Mouse (Mus musculus): ENCODE results near the gene Thpo. TPM values are rescaled to one million over a fixed set of nuclear protein-coding genes. Genes with fewer than 3 reads are reported as not detected.

Thpo gene
- polyA plus RNA-seq, 1 experiment from 2014 or later, result 0.18 TPM

DNA sequence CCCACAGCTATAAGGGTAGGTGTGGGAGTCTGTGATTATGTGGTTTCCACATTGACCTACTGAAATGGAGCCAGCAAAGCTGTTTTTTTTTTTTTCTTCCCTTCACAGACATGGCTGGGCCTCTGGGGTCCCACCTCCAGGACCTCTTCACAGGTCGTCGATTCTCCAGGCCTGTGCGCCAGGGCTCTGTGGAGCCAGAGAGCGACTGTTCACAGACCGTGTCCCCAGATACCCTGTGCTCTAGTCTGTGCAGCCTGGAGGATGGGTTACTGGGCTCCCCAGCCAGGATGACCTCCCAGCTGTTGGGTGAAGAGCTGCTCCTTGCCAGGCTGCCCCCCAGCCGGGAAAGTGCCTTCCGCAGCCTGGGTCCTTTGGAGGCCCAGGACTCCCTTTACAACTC is 33.0 kb downstream of the Thpo start:
- ChIA-PET POLR2A (no interaction called here), CTCF (interaction anchor here (1.0 kb wide), 1 partner anchor 14 kb away, joined by 3 read pairs; no protein-coding TSS in a partner anchor)
- no peak for TF ChIP-seq CTCF (IDR thresholded peaks at IDR 0.05)
- no peak for DNase-seq (ENCODE audit: low read depth, low spot score)
- in situ Hi-C loops (cut with MboI; ENCODE audit: low pct_unique_long_range_greater_than_20kb), result loop anchor here (25.0 kb wide), 1 partner anchor 1561 kb away; the partner anchor contains the start of gene Tra2b
- no peaks in the 10 kb centered on the region for H3K27me3 ChIP-seq
- ATAC-seq, result no peak

DNA sequence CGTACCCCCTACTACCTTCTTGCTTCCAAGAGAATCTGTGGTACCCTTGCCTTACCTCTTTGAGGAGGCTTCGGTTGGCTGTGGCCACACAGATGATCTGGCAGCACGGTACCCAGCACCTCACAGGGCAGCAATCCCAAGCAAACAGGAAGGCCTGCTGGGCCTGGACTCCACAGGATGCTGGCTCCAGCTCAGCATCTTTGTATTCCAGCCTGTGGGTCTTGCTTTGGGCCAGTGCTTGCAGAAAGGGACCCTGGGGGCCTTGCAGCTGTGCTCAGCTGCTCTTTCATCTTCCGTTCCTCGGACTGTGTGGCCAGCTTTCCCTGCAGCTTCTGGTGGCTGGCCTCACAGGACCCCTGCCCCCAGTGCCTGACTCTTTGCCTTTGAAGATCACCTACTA is 34.3 kb downstream of the Thpo start:
- no peaks in the 10 kb centered on the region for H3K27me3 ChIP-seq
- POLR2A ChIA-PET, result no interaction called here
- no peak for ATAC-seq
- no peak for TF ChIP-seq CTCF (IDR thresholded peaks at IDR 0.05)
- no peak for DNase-seq (ENCODE audit: low read depth, low spot score)
- CTCF ChIA-PET, result interaction anchor here (0.8 to 1.7 kb wide), 2 partner anchors 14 to 62 kb away, joined by 4 to 5 read pairs; no protein-coding TSS in a partner anchor
- in situ Hi-C loops (cut with MboI; ENCODE audit: low pct_unique_long_range_greater_than_20kb), result loop anchor here (25.0 kb wide), 1 partner anchor 1562 kb away; the partner anchor contains the start of gene Tra2b

- ATAC-seq (no peak), DNase-seq (ENCODE audit: low read depth, low spot score) (no peak)
- no peak for TF ChIP-seq CTCF (IDR thresholded peaks at IDR 0.05)
- ChIA-PET CTCF (interaction anchor here (0.8 to 1.7 kb wide), 3 partner anchors 10 to 63 kb away, joined by 4 to 8 read pairs (median 5); no protein-coding TSS in a partner anchor), POLR2A (no interaction called here)
- in situ Hi-C loops (cut with MboI; ENCODE audit: low pct_unique_long_range_greater_than_20kb), result no loop called here
- no peaks in the 10 kb centered on the region for H3K27me3 ChIP-seq
Measured at GRCm38 (mm10) chr16:20699266-20699665, 35.0 kb downstream of the Thpo start.

- in situ Hi-C loops (cut with MboI; ENCODE audit: low pct_unique_long_range_greater_than_20kb), result no loop called here
- CTCF ChIA-PET, result no interaction called here
- no peaks in the 10 kb centered on the region for H3K27me3 ChIP-seq
- POLR2A ChIA-PET, result no interaction called here
- TF ChIP-seq CTCF (IDR thresholded peaks at IDR 0.05), result no peak
- ATAC-seq (no peak), DNase-seq (ENCODE audit: low read depth, low spot score) (no peak)
Measured at GRCm38 (mm10) chr16:20695622-20696323, 38.5 kb downstream of the Thpo start.

- POLR2A ChIA-PET, result no interaction called here
- in situ Hi-C loops (cut with MboI; ENCODE audit: low pct_unique_long_range_greater_than_20kb), result no loop called here
- no peak for TF ChIP-seq CTCF (IDR thresholded peaks at IDR 0.05)
- CTCF ChIA-PET, result no interaction called here
- H3K27me3 ChIP-seq, result no peaks in the 10 kb centered on the region
- ATAC-seq (no peak), DNase-seq (ENCODE audit: low read depth, low spot score) (no peak)
Measured at GRCm38 (mm10) chr16:20694781-20695180, 39.5 kb downstream of the Thpo start.

DNA sequence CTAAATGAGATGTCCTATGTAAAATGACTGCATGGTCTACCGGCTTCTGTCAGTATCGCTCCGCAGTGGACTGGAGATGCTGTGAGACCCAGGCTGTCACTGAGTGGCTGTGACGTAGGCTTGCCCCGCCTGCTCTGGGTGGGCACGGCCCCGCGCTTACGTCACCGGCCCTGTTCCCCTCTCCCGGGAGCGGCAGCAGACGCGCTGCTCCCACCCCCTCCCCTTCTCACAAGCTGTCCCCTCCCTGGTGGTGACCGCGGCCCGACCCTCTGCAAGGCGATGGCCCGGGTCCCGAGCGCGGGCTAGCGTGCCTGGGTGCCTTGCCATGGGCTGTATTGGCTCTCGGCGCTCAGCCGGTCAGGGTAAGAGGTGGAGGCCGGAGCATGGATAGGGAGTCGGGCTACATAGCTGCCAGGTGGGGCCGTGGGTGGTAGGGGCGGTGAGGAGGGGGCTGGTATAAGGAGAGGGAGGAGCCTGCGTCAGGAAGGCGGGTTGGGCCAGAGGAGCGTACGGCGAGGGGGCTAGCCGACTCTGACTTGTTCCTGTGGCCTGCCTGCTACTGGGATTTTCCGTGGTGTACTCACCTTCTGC is 41.1 kb downstream of the Thpo start, which contains the start of gene Fam131a:
Gene Fam131a, plus strand, starts transcription at position 131 of the 591 bp plus-strand sequence.
- POLR2A ChIA-PET, result no interaction called here
- DNase-seq (ENCODE audit: low read depth, low spot score) (no peak), ATAC-seq (no peak)
- TF ChIP-seq CTCF (IDR thresholded peaks at IDR 0.05), result no peak
- CTCF ChIA-PET, result no interaction called here
- no peaks in the 10 kb centered on the region for H3K27me3 ChIP-seq
- in situ Hi-C loops (cut with MboI; ENCODE audit: low pct_unique_long_range_greater_than_20kb), result no loop called here

GRCm38 (mm10) chr16:20692241-20692965 is 41.9 kb downstream of the Thpo start:
- CTCF ChIA-PET, result interaction anchor here (1.1 kb wide), 1 partner anchor 10 kb away, joined by 3 read pairs; no protein-coding TSS in a partner anchor
- in situ Hi-C loops (cut with MboI; ENCODE audit: low pct_unique_long_range_greater_than_20kb), result no loop called here

GRCm38 (mm10) chr16:20691617-20692016 is 42.7 kb downstream of the Thpo start:
- no peaks in the 10 kb centered on the region for H3K27me3 ChIP-seq
- POLR2A ChIA-PET, result no interaction called here
- DNase-seq (ENCODE audit: low read depth, low spot score) (no peak), ATAC-seq (no peak)
- TF ChIP-seq CTCF (IDR thresholded peaks at IDR 0.05), result no peak
- in situ Hi-C loops (cut with MboI; ENCODE audit: low pct_unique_long_range_greater_than_20kb), result no loop called here
- CTCF ChIA-PET, result interaction anchor here (1.1 kb wide), 1 partner anchor 9 kb away, joined by 3 read pairs; no protein-coding TSS in a partner anchor

More at GRCm38 (mm10) chr16:20692241-20692965, 41.9 kb downstream of the Thpo start:
- TF ChIP-seq CTCF (IDR thresholded peaks at IDR 0.05), result no peak
- H3K27me3 ChIP-seq, result no peaks in the 10 kb centered on the region
- ATAC-seq (no peak), DNase-seq (ENCODE audit: low read depth, low spot score) (no peak)
- POLR2A ChIA-PET, result no interaction called here

- DNase-seq (ENCODE audit: low read depth, low spot score) (no peak), ATAC-seq (no peak)
- in situ Hi-C loops (cut with MboI; ENCODE audit: low pct_unique_long_range_greater_than_20kb), result no loop called here
- CTCF ChIA-PET, result no interaction called here
- H3K27me3 ChIP-seq, result no peaks in the 10 kb centered on the region
- POLR2A ChIA-PET, result no interaction called here
- TF ChIP-seq CTCF (IDR thresholded peaks at IDR 0.05), result no peak
Measured at GRCm38 (mm10) chr16:20690774-20691173, 43.5 kb downstream of the Thpo start.

DNA sequence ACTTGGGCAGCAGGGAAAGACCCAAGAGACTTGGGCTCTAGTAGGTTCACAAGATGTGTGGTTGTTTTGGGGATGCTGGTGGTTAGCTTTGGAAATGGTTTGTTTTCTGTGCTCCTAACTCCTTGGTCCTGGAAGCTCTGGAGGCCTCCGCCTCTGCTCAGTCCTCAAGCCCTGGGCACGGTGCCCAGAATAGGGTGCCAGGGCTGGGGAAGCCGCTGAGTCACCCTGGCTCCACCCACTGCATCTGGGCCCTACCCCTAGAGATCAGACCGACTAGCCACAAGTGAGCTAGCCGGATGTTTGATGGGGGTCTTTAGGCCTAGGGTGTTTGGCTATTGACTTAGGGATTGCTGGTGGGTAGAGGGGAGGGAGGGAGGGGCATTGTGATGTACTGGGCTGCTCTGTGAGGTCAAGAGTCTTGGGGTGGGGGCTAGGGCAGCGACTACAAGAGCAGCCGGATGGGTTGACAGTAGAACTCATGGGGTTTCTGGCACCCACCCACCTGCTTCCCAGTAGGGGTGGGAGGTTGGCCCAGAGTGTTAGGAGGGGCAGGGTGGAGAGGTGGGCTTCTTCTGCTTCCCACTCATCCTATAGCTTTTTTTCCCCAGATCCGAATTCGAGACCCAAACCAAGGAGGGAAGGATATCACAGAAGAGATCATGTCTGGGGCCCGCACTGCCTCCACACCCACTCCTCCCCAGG is 56.2 kb downstream of the Thpo start:
- TF ChIP-seq CTCF (IDR thresholded peaks at IDR 0.05), result no peak
- in situ Hi-C loops (cut with MboI; ENCODE audit: low pct_unique_long_range_greater_than_20kb), result no loop called here
- ChIA-PET POLR2A (no interaction called here), CTCF (no interaction called here)
- no peaks in the 10 kb centered on the region for H3K27me3 ChIP-seq
- DNase-seq (ENCODE audit: low read depth, low spot score) (peak; percentile 62), ATAC-seq (peak; percentile 65)
